Mouse (Mus musculus): Measurements from ENCODE around the gene Ifitm5. TPM values are rescaled to one million over a fixed set of nuclear protein-coding genes. Genes with fewer than 3 reads are reported as not detected.

Gene Ifitm5
- polyA plus RNA-seq, 1 experiment from 2014 or later = 0.82 TPM

Other genes starting within 250 kb of the Ifitm5 start
- not detected in 2 replicates for gene Cyp2e1, start 186.6 kb downstream of the Ifitm5 start, polyA plus RNA-seq (2014; fragmentation: Nextera tagmentation; extraction: Ambion mirVana)
- 0.31 TPM in 1 of 2 replicates, not detected in the other for gene Syce1, start 162.4 kb downstream of the Ifitm5 start, polyA plus RNA-seq (2014; fragmentation: Nextera tagmentation; extraction: Ambion mirVana)
- gene Zfp941, start 128.1 kb downstream of the Ifitm5 start, polyA plus RNA-seq (2014; fragmentation: Nextera tagmentation; extraction: Ambion mirVana) = 0.75 and 0.86 TPM in 2 replicates
- not detected in 2 replicates for gene Urah, start 115.3 kb downstream of the Ifitm5 start, polyA plus RNA-seq (2014; fragmentation: Nextera tagmentation; extraction: Ambion mirVana)
- gene Scgb1c1, start 104.7 kb downstream of the Ifitm5 start, polyA plus RNA-seq (2014; fragmentation: Nextera tagmentation; extraction: Ambion mirVana) = not detected in 2 replicates
- gene Odf3, start 102.5 kb downstream of the Ifitm5 start, polyA plus RNA-seq (2014; fragmentation: Nextera tagmentation; extraction: Ambion mirVana) = 0.12 TPM in 1 of 2 replicates, not detected in the other
- gene Gm45785, start 94.0 kb downstream of the Ifitm5 start, polyA plus RNA-seq (2014; fragmentation: Nextera tagmentation; extraction: Ambion mirVana) = not detected in 2 replicates
- gene Ric8a, start 93.3 kb downstream of the Ifitm5 start, polyA plus RNA-seq (2014; fragmentation: Nextera tagmentation; extraction: Ambion mirVana) = 40.5 and 42.8 TPM in 2 replicates
- gene Bet1l, start 92.7 kb downstream of the Ifitm5 start, polyA plus RNA-seq (2014; fragmentation: Nextera tagmentation; extraction: Ambion mirVana) = 35.0 and 39.5 TPM in 2 replicates
- gene Psmd13, start 68.3 kb downstream of the Ifitm5 start, polyA plus RNA-seq (2014; fragmentation: Nextera tagmentation; extraction: Ambion mirVana) = 55.4 and 120 TPM in 2 replicates
- 48.4 and 57.2 TPM in 2 replicates for gene Sirt3, start 68.0 kb downstream of the Ifitm5 start, polyA plus RNA-seq (2014; fragmentation: Nextera tagmentation; extraction: Ambion mirVana)
- gene Cox8b, start 49.8 kb downstream of the Ifitm5 start, polyA plus RNA-seq (2014; fragmentation: Nextera tagmentation; extraction: Ambion mirVana) = 375 and 378 TPM in 2 replicates
- not detected in 2 replicates for gene Nlrp6, start 29.4 kb downstream of the Ifitm5 start, polyA plus RNA-seq (2014; fragmentation: Nextera tagmentation; extraction: Ambion mirVana)
- 11.4 and 13.0 TPM in 2 replicates for gene Pgghg, start 8.9 kb downstream of the Ifitm5 start, polyA plus RNA-seq (2014; fragmentation: Nextera tagmentation; extraction: Ambion mirVana)
- gene Gm45717, start 5.6 kb upstream of the Ifitm5 start, polyA plus RNA-seq (2014; fragmentation: Nextera tagmentation; extraction: Ambion mirVana) = not detected in 2 replicates
- gene Ifitm2, start 5.7 kb upstream of the Ifitm5 start, polyA plus RNA-seq (2014; fragmentation: Nextera tagmentation; extraction: Ambion mirVana) = 615 and 692 TPM in 2 replicates
- gene Ifitm1, start 16.9 kb upstream of the Ifitm5 start, polyA plus RNA-seq (2014; fragmentation: Nextera tagmentation; extraction: Ambion mirVana) = 7.4 and 8.3 TPM in 2 replicates
- gene Ifitm3, start 60.5 kb upstream of the Ifitm5 start, polyA plus RNA-seq (2014; fragmentation: Nextera tagmentation; extraction: Ambion mirVana) = 89.6 and 105 TPM in 2 replicates
- 0.43 and 0.97 TPM in 2 replicates for gene Ifitm6, start 67.6 kb upstream of the Ifitm5 start, polyA plus RNA-seq (2014; fragmentation: Nextera tagmentation; extraction: Ambion mirVana)
- gene Gm17387, start 78.8 kb upstream of the Ifitm5 start, polyA plus RNA-seq (2014; fragmentation: Nextera tagmentation; extraction: Ambion mirVana) = not detected in 2 replicates
- gene B4galnt4, start 110.8 kb upstream of the Ifitm5 start, polyA plus RNA-seq (2014; fragmentation: Nextera tagmentation; extraction: Ambion mirVana) = 0.27 and 0.66 TPM in 2 replicates
- 0.23 TPM in 1 of 2 replicates, not detected in the other for gene Pkp3, start 127.9 kb upstream of the Ifitm5 start, polyA plus RNA-seq (2014; fragmentation: Nextera tagmentation; extraction: Ambion mirVana)
- 2.8 TPM in 2 replicates for gene Sigirr, start 150.3 kb upstream of the Ifitm5 start, polyA plus RNA-seq (2014; fragmentation: Nextera tagmentation; extraction: Ambion mirVana)
- 0.34 TPM in 1 of 2 replicates, not detected in the other for gene Ano9, start 167.5 kb upstream of the Ifitm5 start, polyA plus RNA-seq (2014; fragmentation: Nextera tagmentation; extraction: Ambion mirVana)
- gene Ptdss2, start 172.1 kb upstream of the Ifitm5 start, polyA plus RNA-seq (2014; fragmentation: Nextera tagmentation; extraction: Ambion mirVana) = 51.8 and 65.6 TPM in 2 replicates
- gene Rnh1, start 222.6 kb upstream of the Ifitm5 start, polyA plus RNA-seq (2014; fragmentation: Nextera tagmentation; extraction: Ambion mirVana) = 109 and 116 TPM in 2 replicates
- 93.9 and 96.7 TPM in 2 replicates for gene Hras, start 243.7 kb upstream of the Ifitm5 start, polyA plus RNA-seq (2014; fragmentation: Nextera tagmentation; extraction: Ambion mirVana)
- gene Lrrc56, start 243.9 kb upstream of the Ifitm5 start, polyA plus RNA-seq (2014; fragmentation: Nextera tagmentation; extraction: Ambion mirVana) = 1.6 and 2.8 TPM in 2 replicates